Mouse (Mus musculus): ENCODE measurements around the gene Gse1.

Gse1 gene

GRCm38 (mm10) chr8:120616663-120617626 lies 388.7 kb downstream of the Gse1 start:
- DNase-seq (ENCODE audit: low spot score), result peak; percentile 50

GRCm38 (mm10) chr8:120618110-120618509 lies 389.9 kb downstream of the Gse1 start:
- peak; percentile 86 for DNase-seq (ENCODE audit: low spot score)

GRCm38 (mm10) chr8:120619235-120620180 lies 391.3 kb downstream of the Gse1 start:
- DNase-seq (ENCODE audit: low spot score), result no peak

GRCm38 (mm10) chr8:120620441-120620840 lies 392.2 kb downstream of the Gse1 start:
- DNase-seq (ENCODE audit: low spot score), result no peak

- DNase-seq (ENCODE audit: low spot score), result peak; percentile 32
Observed at GRCm38 (mm10) chr8:120622161-120622560, 393.9 kb downstream of the Gse1 start.

- DNase-seq (ENCODE audit: low spot score), result no peak
Observed at GRCm38 (mm10) chr8:120623608-120624007, 395.4 kb downstream of the Gse1 start.

- peak; percentile 48 for DNase-seq (ENCODE audit: low spot score)
Observed at GRCm38 (mm10) chr8:120626461-120626860, 398.2 kb downstream of the Gse1 start.

GRCm38 (mm10) chr8:120627298-120627697 lies 399.0 kb downstream of the Gse1 start:
- DNase-seq (ENCODE audit: low spot score), result no peak

- DNase-seq (ENCODE audit: low spot score), result no peak
Observed at GRCm38 (mm10) chr8:120630031-120630430, 401.8 kb downstream of the Gse1 start.

- DNase-seq (ENCODE audit: low spot score), result no peak
Observed at GRCm38 (mm10) chr8:120630848-120631247, 402.6 kb downstream of the Gse1 start.
